Comparison of ENCODE assay signal across 11 mouse cellular contexts in the genomic region with DNA sequence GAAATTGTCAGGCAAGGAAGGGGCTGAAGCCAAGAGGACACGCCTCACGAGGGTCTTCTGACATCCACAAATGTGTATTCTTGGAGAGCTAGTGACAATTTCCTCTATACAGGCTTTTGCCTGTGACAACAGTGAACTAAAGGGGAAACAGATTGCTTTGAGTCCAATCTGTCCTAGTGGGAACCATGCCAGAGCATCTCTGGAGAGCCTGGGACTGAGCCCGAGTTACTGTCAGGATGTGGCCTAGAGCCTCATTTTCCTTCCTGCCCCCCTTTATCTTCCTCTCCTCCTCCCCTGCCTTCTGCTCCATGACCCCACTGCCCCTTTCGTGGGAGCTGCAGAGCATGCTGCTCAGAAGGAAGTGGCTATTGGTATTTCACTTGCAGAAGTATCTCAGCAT. TPM values are rescaled to one million over a fixed set of nuclear protein-coding genes. Genes with fewer than 3 reads are reported as not detected.
DNase-seq lines count a peak whose midpoint lies in the region; ATAC-seq and TF ChIP-seq lines count a peak whose summit lies in the region.
"Had no signal": no experiment of that assay in that cellular context is flagged by ENCODE, and none has a peak within 500 bp of the region (broad histone marks: within the 10 kb centered on the region; RNA-seq: fewer than 3 reads in every experiment).

No protein-coding gene starts in this region.

- no peak overlapping the region for H3K27ac ChIP-seq in forebrain, postnatal 0 days (ENCODE audit: low read depth, low read length)
- H3K27ac ChIP-seq in forebrain, embryonic 15.5 days (replicated peaks), result no peak overlapping the region
- no peak overlapping the region for H3K27ac ChIP-seq in heart, embryonic 15.5 days
- H3K27ac ChIP-seq: limb, embryonic 13.5 days had no signal

- peak; percentile 39 for DNase-seq in forebrain, postnatal 0 days
- DNase-seq in layer of hippocampus, postnatal 14 days (ENCODE audit: low spot score in 2 of 2), result peak; percentile 2 to 11
- no peak for DNase-seq in layer of hippocampus, postnatal 25 days (ENCODE audit: extremely low spot score in 1 of 2, low spot score in 1 of 2)
- DNase-seq in cerebellum, adult 11 months, result peak; percentile 74
- DNase-seq in ovary, postnatal 14 days (ENCODE audit: low spot score), result no peak
- DNase-seq: B cell, adult 2 months; gastrocnemius, postnatal 36 days had no signal

- H3K9ac ChIP-seq in forebrain, postnatal 0 days, result no peak overlapping the region
- H3K9ac ChIP-seq in forebrain, embryonic 15.5 days (replicated peaks), result no peak overlapping the region
- no peak overlapping the region for H3K9ac ChIP-seq in heart, embryonic 15.5 days
- H3K9ac ChIP-seq: limb, embryonic 13.5 days had no signal

- WGBS in forebrain, postnatal 0 days, result 40% methylated on average over 4 of the region's 4 CpGs
- 51% methylated on average over 4 of the region's 4 CpGs for WGBS in forebrain, embryonic 15.5 days
- 39% methylated on average over 4 of the region's 4 CpGs for WGBS in heart, embryonic 15.5 days

- H3K4me1 ChIP-seq in forebrain, postnatal 0 days (ENCODE audit: insufficient read depth), result no peaks in the 10 kb centered on the region
- H3K4me1 ChIP-seq in forebrain, embryonic 15.5 days, result no peaks in the 10 kb centered on the region
- peaks cover 3% of the 10 kb centered on the region; the same call in 1 of the 2 replicates for H3K4me1 ChIP-seq in heart, embryonic 15.5 days (replicated peaks)
- H3K4me1 ChIP-seq: limb, embryonic 13.5 days had no signal

- no peak for TF ChIP-seq CTCF in forebrain, postnatal 0 days (IDR thresholded peaks at IDR 0.05; ENCODE audit: low read depth)

- H3K4me3 ChIP-seq in forebrain, postnatal 0 days (ENCODE audit: low read depth, low read length), result no peak overlapping the region
- no peak overlapping the region for H3K4me3 ChIP-seq in forebrain, embryonic 15.5 days
- no peak overlapping the region for H3K4me3 ChIP-seq in heart, embryonic 15.5 days
- H3K4me3 ChIP-seq: limb, embryonic 13.5 days had no signal

- no peaks in the 10 kb centered on the region for H3K27me3 ChIP-seq in forebrain, postnatal 0 days (ENCODE audit: insufficient read depth, low read length)
- H3K27me3 ChIP-seq in forebrain, embryonic 15.5 days, result no peaks in the 10 kb centered on the region
- no peaks in the 10 kb centered on the region; the same call in 1 of the 2 replicates for H3K27me3 ChIP-seq in heart, embryonic 15.5 days

- ATAC-seq in forebrain, postnatal 0 days, result peak; percentile 62
- ATAC-seq in forebrain, embryonic 15.5 days (replicated peaks), result no peak
- peak; percentile 55; the same call in 1 of the 2 replicates for ATAC-seq in heart, embryonic 15.5 days (replicated peaks; ENCODE audit: insufficient number of reproducible peaks, insufficient read depth, low FRiP score, low read depth)
- ATAC-seq in inflammation-experienced regulatory T-cells, adult 6 months, result no peak

- H3K36me3 ChIP-seq in forebrain, postnatal 0 days (ENCODE audit: insufficient read depth), result no peaks in the 10 kb centered on the region
- no peaks in the 10 kb centered on the region for H3K36me3 ChIP-seq in forebrain, embryonic 15.5 days
- no peaks in the 10 kb centered on the region for H3K36me3 ChIP-seq in heart, embryonic 15.5 days
- H3K36me3 ChIP-seq: limb, embryonic 13.5 days had no signal

- no peaks in the 10 kb centered on the region for H3K9me3 ChIP-seq in forebrain, postnatal 0 days (ENCODE audit: low read length)
- H3K9me3 ChIP-seq in forebrain, embryonic 15.5 days, result no peaks in the 10 kb centered on the region
- H3K9me3 ChIP-seq in heart, embryonic 15.5 days (replicated peaks), result no peaks in the 10 kb centered on the region
- H3K9me3 ChIP-seq: limb, embryonic 13.5 days had no signal

- no peak overlapping the region for H3K4me2 ChIP-seq in forebrain, postnatal 0 days (ENCODE audit: low read depth)
- no peak overlapping the region for H3K4me2 ChIP-seq in forebrain, embryonic 15.5 days (replicated peaks)
- H3K4me2 ChIP-seq in heart, embryonic 15.5 days, result no peak overlapping the region
- H3K4me2 ChIP-seq: limb, embryonic 13.5 days had no signal

RNA-seq across cellular contexts. Expression of a gene that starts 49.2 kb away (rescaled TPM):
- 10.5 and 15.8 TPM in 2 replicates for total RNA-seq in forebrain, postnatal 0 days (2014; rRNA removed)
- 2.5 and 4.0 TPM in 2 replicates for polyA plus RNA-seq in forebrain, postnatal 0 days (2015; fragmentation: Nextera tagmentation; extraction: Ambion mirVana)
- polyA plus RNA-seq in forebrain, embryonic 15.5 days (2015; fragmentation: Nextera tagmentation; extraction: Ambion mirVana), result 4.5 and 5.1 TPM in 2 replicates
- 10 to 100 TPM; 30.7 to 32.6 TPM for total RNA-seq in layer of hippocampus, postnatal 14 days (2021)
- total RNA-seq in layer of hippocampus, postnatal 25 days (2021), result 10 to 100 TPM; 39.8 to 48.0 TPM
- polyA plus RNA-seq in heart, embryonic 15.5 days (2015; fragmentation: Nextera tagmentation; extraction: Ambion mirVana), result 6.7 and 10.4 TPM in 2 replicates
- 1 to 10 TPM; 1.3 to 6.6 (median 1.5) TPM for polyA plus RNA-seq in inflammation-experienced regulatory T-cells, adult 6 months (2017; shearing (Covaris generic))

Comparison
In these comparisons a context has a peak if more than half of its experiments do, and no peak if none do; other contexts are left out.
1. ATAC-seq: peak in forebrain, postnatal 0 days (single experiment) and heart, embryonic 15.5 days (single experiment); none in forebrain, embryonic 15.5 days (single experiment) and inflammation-experienced regulatory T-cells, adult 6 months (single experiment).
2. DNase-seq: peak in forebrain, postnatal 0 days (single experiment), layer of hippocampus, postnatal 14 days (2 of 2) and cerebellum, adult 11 months (single experiment); none in layer of hippocampus, postnatal 25 days (0 of 2) and ovary, postnatal 14 days (single experiment).